Mouse (Mus musculus): ENCODE results near the gene Crybb2. TPM values are rescaled to one million over a fixed set of nuclear protein-coding genes. Genes with fewer than 3 reads are reported as not detected.
A peak's percentile ranks its signal among the peaks of the same experiment; 100 is the strongest.

Gene Crybb2
- polyA plus RNA-seq, 1 experiment from 2014 or later, result not detected

GRCm38 (mm10) chr5:113049876-113050275, 20.0 kb downstream of the Crybb2 start:
- Histone ChIP-seq H3K27me3 (replicated peaks) (peaks cover 2% of the 10 kb centered on the region; the same call in 1 of the 2 replicates), H3K4me2 (no peak overlapping the region), H3K4me3 (no peak overlapping the region), H3K27ac (no peak overlapping the region), H3K9me3 (replicated peaks) (no peaks in the 10 kb centered on the region), H3K4me1 (no peaks in the 10 kb centered on the region), H3K9ac (no peak overlapping the region), H3K36me3 (no peaks in the 10 kb centered on the region)
- no peak for ATAC-seq

- Histone ChIP-seq H3K4me3 (no peak overlapping the region), H3K9me3 (replicated peaks) (no peaks in the 10 kb centered on the region), H3K27me3 (replicated peaks) (no peaks in the 10 kb centered on the region), H3K9ac (no peak overlapping the region), H3K36me3 (no peaks in the 10 kb centered on the region), H3K4me2 (no peak overlapping the region), H3K4me1 (no peaks in the 10 kb centered on the region), H3K27ac (no peak overlapping the region)
- no peak for ATAC-seq
- WGBS (ENCODE audit: insufficient replicate concordance), result 74% methylated on average over 10 of the region's 10 CpGs
Measured at GRCm38 (mm10) chr5:113045511-113046273, 24.2 kb downstream of the Crybb2 start.

GRCm38 (mm10) chr5:113043531-113043930, 26.4 kb downstream of the Crybb2 start:
- H3K9me3 ChIP-seq (replicated peaks), result no peaks in the 10 kb centered on the region
- H3K4me3 ChIP-seq, result no peak overlapping the region
- no peak overlapping the region for H3K27ac ChIP-seq
- no peak overlapping the region for H3K4me2 ChIP-seq
- H3K36me3 ChIP-seq, result no peaks in the 10 kb centered on the region
- no peak overlapping the region for H3K9ac ChIP-seq
- H3K27me3 ChIP-seq (replicated peaks), result no peaks in the 10 kb centered on the region
- WGBS (ENCODE audit: insufficient replicate concordance), result 76% methylated on average over 8 of the region's 8 CpGs
- ATAC-seq, result no peak
- H3K4me1 ChIP-seq, result no peaks in the 10 kb centered on the region

- Histone ChIP-seq H3K4me2 (no peak overlapping the region), H3K9ac (no peak overlapping the region), H3K4me3 (no peak overlapping the region), H3K4me1 (no peaks in the 10 kb centered on the region), H3K27me3 (replicated peaks) (no peaks in the 10 kb centered on the region), H3K27ac (no peak overlapping the region), H3K36me3 (no peaks in the 10 kb centered on the region), H3K9me3 (replicated peaks) (no peaks in the 10 kb centered on the region)
- no peak for ATAC-seq
- WGBS (ENCODE audit: insufficient replicate concordance), result 31% methylated on average over 5 of the region's 5 CpGs
Measured at GRCm38 (mm10) chr5:113041567-113042071, 28.3 kb downstream of the Crybb2 start.

- Histone ChIP-seq H3K4me1 (peaks cover 2% of the 10 kb centered on the region; the same call in 1 of the 2 replicates), H3K9ac (no peak overlapping the region), H3K9me3 (replicated peaks) (no peaks in the 10 kb centered on the region), H3K36me3 (no peaks in the 10 kb centered on the region), H3K4me2 (no peak overlapping the region), H3K27me3 (replicated peaks) (no peaks in the 10 kb centered on the region), H3K27ac (no peak overlapping the region), H3K4me3 (no peak overlapping the region)
- WGBS (ENCODE audit: insufficient replicate concordance), result 50% methylated on average over 6 of the region's 6 CpGs
- ATAC-seq, result no peak
Measured at GRCm38 (mm10) chr5:113040776-113041175, 29.1 kb downstream of the Crybb2 start.

- no peaks in the 10 kb centered on the region for H3K27me3 ChIP-seq (replicated peaks)
- no peak overlapping the region for H3K4me3 ChIP-seq
- no peak for ATAC-seq
- 72% methylated on average over 6 of the region's 6 CpGs for WGBS (ENCODE audit: insufficient replicate concordance)
- no peak overlapping the region for H3K4me2 ChIP-seq
- H3K4me1 ChIP-seq, result peaks cover 12% of the 10 kb centered on the region; the same call in 1 of the 2 replicates
- H3K36me3 ChIP-seq, result no peaks in the 10 kb centered on the region
- H3K9me3 ChIP-seq (replicated peaks), result no peaks in the 10 kb centered on the region
- no peak overlapping the region for H3K27ac ChIP-seq
- H3K9ac ChIP-seq, result no peak overlapping the region
Measured at GRCm38 (mm10) chr5:113038601-113039000, 31.3 kb downstream of the Crybb2 start.

GRCm38 (mm10) chr5:113035094-113036047, 34.5 kb downstream of the Crybb2 start:
- Histone ChIP-seq H3K36me3 (no peaks in the 10 kb centered on the region), H3K4me2 (no peak overlapping the region), H3K9ac (no peak overlapping the region), H3K4me3 (no peak overlapping the region), H3K9me3 (replicated peaks) (no peaks in the 10 kb centered on the region), H3K4me1 (peaks cover 12% of the 10 kb centered on the region; the same call in 1 of the 2 replicates), H3K27ac (no peak overlapping the region), H3K27me3 (replicated peaks) (no peaks in the 10 kb centered on the region)
- no peak for ATAC-seq
- WGBS (ENCODE audit: insufficient replicate concordance), result 37% methylated on average over 10 of the region's 10 CpGs

GRCm38 (mm10) chr5:113031201-113031754, 38.6 kb downstream of the Crybb2 start:
- Histone ChIP-seq H3K4me1 (peaks cover 12% of the 10 kb centered on the region; the same call in 1 of the 2 replicates), H3K9ac (no peak overlapping the region), H3K4me3 (no peak overlapping the region), H3K27ac (no peak overlapping the region), H3K27me3 (replicated peaks) (no peaks in the 10 kb centered on the region), H3K36me3 (no peaks in the 10 kb centered on the region), H3K9me3 (replicated peaks) (no peaks in the 10 kb centered on the region), H3K4me2 (no peak overlapping the region)
- no peak for ATAC-seq
- WGBS (ENCODE audit: insufficient replicate concordance), result 68% methylated on average over 15 of the region's 15 CpGs

- ATAC-seq, result no peak
Measured at GRCm38 (mm10) chr5:113030082-113030481, 39.8 kb downstream of the Crybb2 start.

GRCm38 (mm10) chr5:113026706-113027105, 43.2 kb downstream of the Crybb2 start:
- ATAC-seq, result no peak
- Histone ChIP-seq H3K4me1 (0 out of 2 replicates have a peak, but pooled peaks cover 5% of the 10 kb centered on the region), H3K9me3 (replicated peaks) (no peaks in the 10 kb centered on the region), H3K4me2 (no peak overlapping the region), H3K36me3 (no peaks in the 10 kb centered on the region), H3K9ac (no peak overlapping the region), H3K4me3 (no peak overlapping the region), H3K27ac (no peak overlapping the region), H3K27me3 (replicated peaks) (no peaks in the 10 kb centered on the region)
- WGBS (ENCODE audit: insufficient replicate concordance), result 55% methylated on average over 5 of the region's 5 CpGs

More at GRCm38 (mm10) chr5:113030082-113030481, 39.8 kb downstream of the Crybb2 start:
- no peaks in the 10 kb centered on the region for H3K36me3 ChIP-seq
- H3K4me2 ChIP-seq, result no peak overlapping the region
- H3K27me3 ChIP-seq (replicated peaks), result no peaks in the 10 kb centered on the region
- H3K9ac ChIP-seq, result no peak overlapping the region
- H3K4me1 ChIP-seq, result peaks cover 3% of the 10 kb centered on the region; the same call in 1 of the 2 replicates
- no peaks in the 10 kb centered on the region for H3K9me3 ChIP-seq (replicated peaks)
- no peak overlapping the region for H3K4me3 ChIP-seq
- WGBS (ENCODE audit: insufficient replicate concordance), result 49% methylated on average over 3 of the region's 3 CpGs
- no peak overlapping the region for H3K27ac ChIP-seq

- Histone ChIP-seq H3K9me3 (replicated peaks) (no peaks in the 10 kb centered on the region), H3K27me3 (replicated peaks) (no peaks in the 10 kb centered on the region), H3K4me2 (peak overlapping the region; percentile 16; the same call in 1 of the 2 replicates), H3K4me1 (0 out of 2 replicates have a peak, but pooled peaks cover 5% of the 10 kb centered on the region), H3K36me3 (no peaks in the 10 kb centered on the region), H3K4me3 (no peak overlapping the region), H3K27ac (peak overlapping the region; percentile 48; the same call in 1 of the 2 replicates), H3K9ac (no peak overlapping the region)
- WGBS (ENCODE audit: insufficient replicate concordance), result 37% methylated on average over 18 of the region's 18 CpGs
- ATAC-seq, result peak; percentile 51
Measured at GRCm38 (mm10) chr5:113024154-113024764, 45.7 kb downstream of the Crybb2 start.
